Mouse (Mus musculus): Measurements from ENCODE around the gene Rad23b. TPM values are rescaled to one million over a fixed set of nuclear protein-coding genes. Genes with fewer than 3 reads are reported as not detected.

Gene Rad23b
- polyA plus RNA-seq, 1 experiment from 2014 or later = 75.9 TPM

GRCm38 (mm10) chr4:55351037-55351436 is 1.2 kb downstream of the Rad23b start:
- Histone ChIP-seq H3K4me1 (replicated peaks; ENCODE audit: control insufficient read depth, insufficient read depth) (no peaks in the 10 kb centered on the region), H3K9me3 (ENCODE audit: control insufficient read depth, low read length) (no peaks in the 10 kb centered on the region), H3K27ac (replicated peaks) (no peak overlapping the region), H3K9ac (ENCODE audit: low read length) (peak overlapping the region; percentile 96), H3K4me3 (ENCODE audit: low read depth, low read length) (peak overlapping the region; percentile 97), H3K36me3 (ENCODE audit: control insufficient read depth, insufficient read depth, low read length) (no peaks in the 10 kb centered on the region), H3K27me3 (ENCODE audit: control insufficient read depth, insufficient read depth, low read length) (no peaks in the 10 kb centered on the region), H3K4me2 (replicated peaks; ENCODE audit: low read depth) (peak overlapping the region; percentile 65)
- DNase-seq (ENCODE audit: low spot score) (no peak), ATAC-seq (ENCODE audit: low FRiP score, low TSS enrichment) (no peak)
- WGBS = 6% methylated on average over 12 of the region's 12 CpGs
- TF ChIP-seq CTCF (IDR thresholded peaks at IDR 0.05; ENCODE audit: low read depth) (no peak), EP300 (optimal IDR thresholded peaks at IDR 0.05) (no peak)

GRCm38 (mm10) chr4:55351860-55352259 is 2.0 kb downstream of the Rad23b start:
- H3K27me3 ChIP-seq (ENCODE audit: control insufficient read depth, insufficient read depth, low read length) = no peaks in the 10 kb centered on the region
- H3K27ac ChIP-seq (replicated peaks) = no peak overlapping the region
- no peaks in the 10 kb centered on the region for H3K9me3 ChIP-seq (ENCODE audit: control insufficient read depth, low read length)
- no peaks in the 10 kb centered on the region for H3K4me1 ChIP-seq (replicated peaks; ENCODE audit: control insufficient read depth, insufficient read depth)
- no peaks in the 10 kb centered on the region for H3K36me3 ChIP-seq (ENCODE audit: control insufficient read depth, insufficient read depth, low read length)
- no peak overlapping the region for H3K9ac ChIP-seq (ENCODE audit: low read length)
- DNase-seq (ENCODE audit: low spot score) = no peak
- H3K4me2 ChIP-seq (replicated peaks; ENCODE audit: low read depth) = peak overlapping the region; percentile 23; the same call in 1 of the 2 replicates
- TF ChIP-seq CTCF (IDR thresholded peaks at IDR 0.05; ENCODE audit: low read depth) = no peak
- TF ChIP-seq EP300 (optimal IDR thresholded peaks at IDR 0.05) = no peak
- no peak overlapping the region; the same call in 1 of the 2 replicates for H3K4me3 ChIP-seq (ENCODE audit: low read depth, low read length)
- no peak for ATAC-seq (ENCODE audit: low FRiP score, low TSS enrichment)

GRCm38 (mm10) chr4:55354038-55354437 is 4.2 kb downstream of the Rad23b start:
- ATAC-seq (ENCODE audit: low FRiP score, low TSS enrichment) (no peak), DNase-seq (ENCODE audit: low spot score) (no peak)
- no peak overlapping the region for H3K4me3 ChIP-seq (ENCODE audit: low read depth, low read length)
- H3K9ac ChIP-seq (ENCODE audit: low read length) = no peak overlapping the region
- H3K27ac ChIP-seq (replicated peaks) = no peak overlapping the region
- H3K4me2 ChIP-seq (replicated peaks; ENCODE audit: low read depth) = no peak overlapping the region
- H3K36me3 ChIP-seq (ENCODE audit: control insufficient read depth, insufficient read depth, low read length) = no peaks in the 10 kb centered on the region
- WGBS = 83% methylated on average over 1 of the region's 1 CpGs
- TF ChIP-seq CTCF (IDR thresholded peaks at IDR 0.05; ENCODE audit: low read depth) (no peak), EP300 (optimal IDR thresholded peaks at IDR 0.05) (no peak)
- no peaks in the 10 kb centered on the region for H3K4me1 ChIP-seq (replicated peaks; ENCODE audit: control insufficient read depth, insufficient read depth)
- H3K9me3 ChIP-seq (ENCODE audit: control insufficient read depth, low read length) = no peaks in the 10 kb centered on the region
- no peaks in the 10 kb centered on the region for H3K27me3 ChIP-seq (ENCODE audit: control insufficient read depth, insufficient read depth, low read length)

- H3K27me3 ChIP-seq (ENCODE audit: control insufficient read depth, insufficient read depth, low read length) = no peaks in the 10 kb centered on the region
- no peak overlapping the region for H3K27ac ChIP-seq (replicated peaks)
- H3K4me3 ChIP-seq (ENCODE audit: low read depth, low read length) = no peak overlapping the region
- TF ChIP-seq EP300 (optimal IDR thresholded peaks at IDR 0.05) (no peak), CTCF (IDR thresholded peaks at IDR 0.05; ENCODE audit: low read depth) (no peak)
- H3K36me3 ChIP-seq (ENCODE audit: control insufficient read depth, insufficient read depth, low read length) = no peaks in the 10 kb centered on the region
- no peaks in the 10 kb centered on the region for H3K4me1 ChIP-seq (replicated peaks; ENCODE audit: control insufficient read depth, insufficient read depth)
- no peak overlapping the region for H3K4me2 ChIP-seq (replicated peaks; ENCODE audit: low read depth)
- no peaks in the 10 kb centered on the region for H3K9me3 ChIP-seq (ENCODE audit: control insufficient read depth, low read length)
- DNase-seq (ENCODE audit: low spot score) = no peak
- ATAC-seq (ENCODE audit: low FRiP score, low TSS enrichment) = no peak
- H3K9ac ChIP-seq (ENCODE audit: low read length) = no peak overlapping the region
- WGBS = 91% methylated on average over 1 of the region's 1 CpGs
Measured at GRCm38 (mm10) chr4:55355845-55356244, 6.0 kb downstream of the Rad23b start.

GRCm38 (mm10) chr4:55356726-55357125 is 6.9 kb downstream of the Rad23b start:
- H3K27me3 ChIP-seq (ENCODE audit: control insufficient read depth, insufficient read depth, low read length) = no peaks in the 10 kb centered on the region
- H3K4me2 ChIP-seq (replicated peaks; ENCODE audit: low read depth) = no peak overlapping the region
- ATAC-seq (ENCODE audit: low FRiP score, low TSS enrichment) (no peak), DNase-seq (ENCODE audit: low spot score) (no peak)
- H3K36me3 ChIP-seq (ENCODE audit: control insufficient read depth, insufficient read depth, low read length) = no peaks in the 10 kb centered on the region
- 66% methylated on average over 3 of the region's 3 CpGs for WGBS
- no peak overlapping the region for H3K27ac ChIP-seq (replicated peaks)
- TF ChIP-seq EP300 (optimal IDR thresholded peaks at IDR 0.05) (no peak), CTCF (IDR thresholded peaks at IDR 0.05; ENCODE audit: low read depth) (no peak)
- no peaks in the 10 kb centered on the region for H3K9me3 ChIP-seq (ENCODE audit: control insufficient read depth, low read length)
- H3K4me1 ChIP-seq (replicated peaks; ENCODE audit: control insufficient read depth, insufficient read depth) = no peaks in the 10 kb centered on the region
- no peak overlapping the region for H3K9ac ChIP-seq (ENCODE audit: low read length)
- H3K4me3 ChIP-seq (ENCODE audit: low read depth, low read length) = no peak overlapping the region

GRCm38 (mm10) chr4:55363866-55364265 is 14.0 kb downstream of the Rad23b start:
- Histone ChIP-seq H3K9me3 (ENCODE audit: control insufficient read depth, low read length) (no peaks in the 10 kb centered on the region), H3K4me2 (replicated peaks; ENCODE audit: low read depth) (no peak overlapping the region), H3K27me3 (ENCODE audit: control insufficient read depth, insufficient read depth, low read length) (no peaks in the 10 kb centered on the region), H3K9ac (ENCODE audit: low read length) (no peak overlapping the region), H3K4me3 (ENCODE audit: low read depth, low read length) (no peak overlapping the region), H3K4me1 (replicated peaks; ENCODE audit: control insufficient read depth, insufficient read depth) (no peaks in the 10 kb centered on the region), H3K27ac (replicated peaks) (no peak overlapping the region), H3K36me3 (ENCODE audit: control insufficient read depth, insufficient read depth, low read length) (no peaks in the 10 kb centered on the region)
- WGBS = 93% methylated on average over 4 of the region's 4 CpGs
- no peak for DNase-seq (ENCODE audit: low spot score)
- no peak for ATAC-seq (ENCODE audit: low FRiP score, low TSS enrichment)
- no peak for TF ChIP-seq EP300 (optimal IDR thresholded peaks at IDR 0.05)
- TF ChIP-seq CTCF (IDR thresholded peaks at IDR 0.05; ENCODE audit: low read depth) = no peak
